Mouse (Mus musculus): ENCODE measurements around the gene Ccer2.

- TF ChIP-seq POLR2A (IDR thresholded peaks at IDR 0.05; ENCODE audit: control insufficient read depth in 1 of 2, insufficient read depth in 1 of 2, low read depth in 1 of 2, low read length in 2 of 2, poor library complexity in 1 of 2) (no peak), CTCF (IDR thresholded peaks at IDR 0.05 in 2 of 3, conservative IDR thresholded peaks at IDR 0.05 in 1 of 3; ENCODE audit: control insufficient read depth in 1 of 3, insufficient read depth in 1 of 3, low read depth in 2 of 3, low read length in 3 of 3, poor library complexity in 1 of 3, severe bottlenecking in 1 of 3) (no peak), MAX (IDR thresholded peaks at IDR 0.05; ENCODE audit: low read length) (peak; percentile 0; the same call in 1 of the 2 replicates), SIN3A (IDR thresholded peaks at IDR 0.05; ENCODE audit: low read length) (peak; percentile 65), USF2 (IDR thresholded peaks at IDR 0.05; ENCODE audit: borderline replicate concordance in 1 of 2, insufficient read depth in 1 of 2, low read depth in 1 of 2, low read length in 2 of 2) (no peak), EP300 (IDR thresholded peaks at IDR 0.05; ENCODE audit: low read depth in 1 of 2, low read length in 2 of 2) (peak; percentile 7 to 75; a peak in 1 of 4 replicates), ZNF384 (IDR thresholded peaks at IDR 0.05; ENCODE audit: low read depth, low read length) (peak; percentile 92), ELF1 (IDR thresholded peaks at IDR 0.05; ENCODE audit: low read depth, low read length) (no peak)
These were observed 13.5 kb downstream of the Ccer2 start for GRCm38 (mm10) chr7:28769414-28769958.

Measured in MEL (cell line).